Mouse (Mus musculus): ENCODE results near the gene Myh7b. TPM values are rescaled to one million over a fixed set of nuclear protein-coding genes. Genes with fewer than 3 reads are reported as not detected.

Gene Myh7b
- total RNA-seq, 2 experiments from 2014 or later = 0.37 TPM; not detected in 1

- no peak for ATAC-seq (replicated peaks; ENCODE audit: poor library complexity, severe bottlenecking)
Observed at GRCm38 (mm10) chr2:155632138-155632936, 21.3 kb downstream of the Myh7b start.

- ATAC-seq (replicated peaks; ENCODE audit: poor library complexity, severe bottlenecking) = no peak
Observed at GRCm38 (mm10) chr2:155633121-155633520, 22.1 kb downstream of the Myh7b start.

- no peak for ATAC-seq (replicated peaks; ENCODE audit: poor library complexity, severe bottlenecking)
Observed at GRCm38 (mm10) chr2:155633731-155634130, 22.7 kb downstream of the Myh7b start.

- no peak for ATAC-seq (replicated peaks; ENCODE audit: poor library complexity, severe bottlenecking)
Observed at GRCm38 (mm10) chr2:155634562-155634961, 23.6 kb downstream of the Myh7b start.

- ATAC-seq (replicated peaks; ENCODE audit: poor library complexity, severe bottlenecking) = no peak
Observed at GRCm38 (mm10) chr2:155635961-155636360, 24.9 kb downstream of the Myh7b start.

- no peak for ATAC-seq (replicated peaks; ENCODE audit: poor library complexity, severe bottlenecking)
Observed at GRCm38 (mm10) chr2:155636881-155637280, 25.9 kb downstream of the Myh7b start.

GRCm38 (mm10) chr2:155637411-155637810, 26.4 kb downstream of the Myh7b start:
- ATAC-seq (replicated peaks; ENCODE audit: poor library complexity, severe bottlenecking) = no peak

- ATAC-seq (replicated peaks; ENCODE audit: poor library complexity, severe bottlenecking) = no peak
Observed at GRCm38 (mm10) chr2:155640656-155641055, 29.6 kb downstream of the Myh7b start.

- no peak for ATAC-seq (replicated peaks; ENCODE audit: poor library complexity, severe bottlenecking)
Observed at GRCm38 (mm10) chr2:155641540-155642472, 30.8 kb downstream of the Myh7b start.

- ATAC-seq (replicated peaks; ENCODE audit: poor library complexity, severe bottlenecking) = no peak
Observed at GRCm38 (mm10) chr2:155645746-155646145, 34.7 kb downstream of the Myh7b start.

GRCm38 (mm10) chr2:155652618-155653017, 41.6 kb downstream of the Myh7b start:
- no peak for ATAC-seq (replicated peaks; ENCODE audit: poor library complexity, severe bottlenecking)

GRCm38 (mm10) chr2:155655759-155656372, 44.9 kb downstream of the Myh7b start:
- no peak for ATAC-seq (replicated peaks; ENCODE audit: poor library complexity, severe bottlenecking)

GRCm38 (mm10) chr2:155662390-155662789, 51.4 kb downstream of the Myh7b start:
- ATAC-seq (replicated peaks; ENCODE audit: poor library complexity, severe bottlenecking) = no peak

- ATAC-seq (replicated peaks; ENCODE audit: poor library complexity, severe bottlenecking) = no peak
Observed at GRCm38 (mm10) chr2:155663097-155663496, 52.1 kb downstream of the Myh7b start.

GRCm38 (mm10) chr2:155663910-155664460, 53.0 kb downstream of the Myh7b start:
- no peak for ATAC-seq (replicated peaks; ENCODE audit: poor library complexity, severe bottlenecking)

GRCm38 (mm10) chr2:155667881-155668280, 56.9 kb downstream of the Myh7b start:
- ATAC-seq (replicated peaks; ENCODE audit: poor library complexity, severe bottlenecking) = no peak

- ATAC-seq (replicated peaks; ENCODE audit: poor library complexity, severe bottlenecking) = 0 out of 2 replicates have a peak, but pooled peaks have one; percentile 42
Observed at GRCm38 (mm10) chr2:155668461-155668860, 57.4 kb downstream of the Myh7b start.

- no peak for ATAC-seq (replicated peaks; ENCODE audit: poor library complexity, severe bottlenecking)
Observed at GRCm38 (mm10) chr2:155671236-155671635, 60.2 kb downstream of the Myh7b start.

GRCm38 (mm10) chr2:155673546-155673945, 62.5 kb downstream of the Myh7b start:
- peak; percentile 46; the same call in 1 of the 2 replicates for ATAC-seq (replicated peaks; ENCODE audit: poor library complexity, severe bottlenecking)

- ATAC-seq (replicated peaks; ENCODE audit: poor library complexity, severe bottlenecking) = no peak
Observed at GRCm38 (mm10) chr2:155675118-155675517, 64.1 kb downstream of the Myh7b start.
